Comparison of ENCODE assay signal across 9 mouse cellular contexts in genomic region chr6:30896986-30897327, GRCm38 (mm10). TPM values are rescaled to one million over a fixed set of nuclear protein-coding genes. Genes with fewer than 3 reads are reported as not detected.
DNase-seq lines count a peak whose midpoint lies in the region; ATAC-seq and TF ChIP-seq lines count a peak whose summit lies in the region.
"Had no signal": no experiment of that assay in that cellular context is flagged by ENCODE, and none has a peak within 500 bp of the region (broad histone marks: within the 10 kb centered on the region; RNA-seq: fewer than 3 reads in every experiment).

No protein-coding gene starts in this region.

- H3K27me3 ChIP-seq in heart, adult 2 months (ENCODE audit: control insufficient read depth, insufficient read depth, low read length): no peaks in the 10 kb centered on the region
- no peaks in the 10 kb centered on the region for H3K27me3 ChIP-seq in forebrain, embryonic 11.5 days (ENCODE audit: control insufficient read depth, insufficient read depth, low read length)
- H3K27me3 ChIP-seq in liver, embryonic 11.5 days (replicated peaks; ENCODE audit: control insufficient read depth, insufficient read depth, low read length): no peaks in the 10 kb centered on the region

- TF ChIP-seq CTCF in heart, adult 2 months (IDR thresholded peaks at IDR 0.05): no peak

- 18% methylated on average over 8 of the region's 8 CpGs for WGBS in heart, adult 2 months
- 23% methylated on average over 8 of the region's 8 CpGs for WGBS in forebrain, embryonic 11.5 days
- 22% methylated on average over 8 of the region's 8 CpGs for WGBS in liver, embryonic 11.5 days

- TF ChIP-seq POLR2A in heart, adult 2 months (IDR thresholded peaks at IDR 0.05; ENCODE audit: insufficient read depth, low read depth, low read length): no peak

- peak overlapping the region; percentile 91 for H3K27ac ChIP-seq in heart, adult 2 months
- H3K27ac ChIP-seq in forebrain, embryonic 11.5 days (ENCODE audit: low read depth, low read length): peak overlapping the region; percentile 97
- H3K27ac ChIP-seq in liver, embryonic 11.5 days (ENCODE audit: low read depth, low read length): no peak overlapping the region; the same call in 1 of the 2 replicates

- peak overlapping the region; percentile 53 for H3K4me2 ChIP-seq in forebrain, embryonic 11.5 days (ENCODE audit: low read depth, low read length, severe bottlenecking)
- H3K4me2 ChIP-seq in liver, embryonic 11.5 days: peak overlapping the region; percentile 58

- DNase-seq in heart, adult 2 months: no peak
- DNase-seq in heart, adult 11 months: no peak
- DNase-seq in forebrain, embryonic 11.5 days (ENCODE audit: low spot score): no peak
- DNase-seq in liver, embryonic 11.5 days (ENCODE audit: low spot score): no peak
- no peak for DNase-seq in right cerebral cortex, postnatal 14 days
- DNase-seq in urinary bladder, postnatal 36 days (ENCODE audit: low spot score in 2 of 2): no peak
- DNase-seq in cerebellum, postnatal 36 days: no peak

- H3K4me3 ChIP-seq in heart, adult 2 months: peak overlapping the region; percentile 89
- H3K4me3 ChIP-seq in forebrain, embryonic 11.5 days (ENCODE audit: low read depth, low read length): peak overlapping the region; percentile 60
- H3K4me3 ChIP-seq in liver, embryonic 11.5 days (ENCODE audit: low read depth, low read length): peak overlapping the region; percentile 74

- peak; percentile 6 for ATAC-seq in CD4-positive, CD25-positive, alpha-beta regulatory T cell, adult 4 months
- ATAC-seq in forebrain, embryonic 11.5 days (replicated peaks; ENCODE audit: low FRiP score): no peak
- no peak for ATAC-seq in liver, embryonic 11.5 days (replicated peaks; ENCODE audit: low FRiP score)

- no peaks in the 10 kb centered on the region for H3K79me2 ChIP-seq in heart, adult 2 months (replicated peaks; ENCODE audit: control insufficient read depth, insufficient read depth, low read length)

- no peaks in the 10 kb centered on the region for H3K9me3 ChIP-seq in forebrain, embryonic 11.5 days (ENCODE audit: control insufficient read depth, low read length)
- no peaks in the 10 kb centered on the region for H3K9me3 ChIP-seq in liver, embryonic 11.5 days (ENCODE audit: control insufficient read depth, low read length)

- no peaks in the 10 kb centered on the region for H3K4me1 ChIP-seq in heart, adult 2 months (ENCODE audit: control insufficient read depth, insufficient read depth, low read length)
- peaks cover 5% of the 10 kb centered on the region for H3K4me1 ChIP-seq in forebrain, embryonic 11.5 days (replicated peaks; ENCODE audit: control insufficient read depth, insufficient read depth, low read length)
- H3K4me1 ChIP-seq in liver, embryonic 11.5 days (replicated peaks; ENCODE audit: control insufficient read depth, insufficient read depth, low read length): peaks cover 9% of the 10 kb centered on the region; the same call in 1 of the 2 replicates

- no peaks in the 10 kb centered on the region for H3K36me3 ChIP-seq in heart, adult 2 months (ENCODE audit: control insufficient read depth, insufficient read depth, low read length)
- H3K36me3 ChIP-seq in forebrain, embryonic 11.5 days (ENCODE audit: control insufficient read depth, insufficient read depth, low read length): no peaks in the 10 kb centered on the region
- H3K36me3 ChIP-seq in liver, embryonic 11.5 days (ENCODE audit: control insufficient read depth, insufficient read depth, low read length): no peaks in the 10 kb centered on the region

- TF ChIP-seq EP300 in heart, adult 2 months (IDR thresholded peaks at IDR 0.05; ENCODE audit: insufficient read depth, low read depth, low read length): no peak

- intact Hi-C loops in heart, adult 2 months (cut with DNase I): loop anchor here (10.0 kb wide), 1 partner anchor 492 kb away; the partner anchor contains the start of gene Klhdc10

- H3K9ac ChIP-seq in heart, adult 2 months (ENCODE audit: low read depth, low read length): peak overlapping the region; percentile 44; the same call in 1 of the 2 replicates
- H3K9ac ChIP-seq in forebrain, embryonic 11.5 days (ENCODE audit: low read length): peak overlapping the region; percentile 82
- peak overlapping the region; percentile 77; the same call in 1 of the 2 replicates for H3K9ac ChIP-seq in liver, embryonic 11.5 days (ENCODE audit: low read depth, low read length)

RNA-seq across cellular contexts. Expression of gene Copg2, which starts 0.4 kb away (rescaled TPM):
- total RNA-seq in heart, adult 2 months (2021): 10 to 100 TPM; 35.0 to 37.1 TPM
- 11.8 and 25.0 TPM in 2 replicates for polyA plus RNA-seq in heart, adult 2 months (2012; rRNA removed)
- polyA plus RNA-seq in CD4-positive, CD25-positive, alpha-beta regulatory T cell, adult 4 months (2017; shearing (Covaris generic)): 10 to 100 TPM; 19.5 to 46.4 TPM
- polyA plus RNA-seq in forebrain, embryonic 11.5 days (2014; fragmentation: Nextera tagmentation; extraction: Ambion mirVana): 41.5 and 44.5 TPM in 2 replicates
- 17.9 and 19.4 TPM in 2 replicates for polyA plus RNA-seq in liver, embryonic 11.5 days (2014; fragmentation: Nextera tagmentation; extraction: Ambion mirVana)

RNA-seq across cellular contexts. Expression of gene Tsga13, which starts 18.4 kb away (rescaled TPM):
- total RNA-seq in heart, adult 2 months (2021): not detected
- polyA plus RNA-seq in heart, adult 2 months (2012; rRNA removed): not detected in 2 replicates
- not detected for polyA plus RNA-seq in CD4-positive, CD25-positive, alpha-beta regulatory T cell, adult 4 months (2017; shearing (Covaris generic))
- not detected in 2 replicates for polyA plus RNA-seq in forebrain, embryonic 11.5 days (2014; fragmentation: Nextera tagmentation; extraction: Ambion mirVana)
- polyA plus RNA-seq in liver, embryonic 11.5 days (2014; fragmentation: Nextera tagmentation; extraction: Ambion mirVana): not detected in 2 replicates
- polyA plus RNA-seq: C2C12 had no signal
